16 mouse cellular contexts compared by ENCODE assay signal in genomic region chr2:28545976-28546375, GRCm38 (mm10). TPM values are rescaled to one million over a fixed set of nuclear protein-coding genes. Genes with fewer than 3 reads are reported as not detected.
DNase-seq lines count a peak whose midpoint lies in the region; ATAC-seq lines count a peak whose summit lies in the region.
"Had no signal": no experiment of that assay in that cellular context is flagged by ENCODE, and none has a peak within 500 bp of the region (broad histone marks: within the 10 kb centered on the region; RNA-seq: fewer than 3 reads in every experiment).

No protein-coding gene starts in this region.

- no peaks in the 10 kb centered on the region for H3K9me3 ChIP-seq in hindbrain, embryonic 12.5 days (replicated peaks)
- no peaks in the 10 kb centered on the region for H3K9me3 ChIP-seq in hindbrain, embryonic 10.5 days
- no peaks in the 10 kb centered on the region for H3K9me3 ChIP-seq in hindbrain, embryonic 15.5 days
- H3K9me3 ChIP-seq in heart, embryonic 10.5 days, result no peaks in the 10 kb centered on the region
- H3K9me3 ChIP-seq: midbrain, embryonic 12.5 days had no signal

- no peak overlapping the region for H3K4me2 ChIP-seq in hindbrain, embryonic 12.5 days (replicated peaks)
- H3K4me2 ChIP-seq in hindbrain, embryonic 15.5 days, result no peak overlapping the region
- H3K4me2 ChIP-seq: midbrain, embryonic 12.5 days had no signal

- H3K27me3 ChIP-seq in hindbrain, embryonic 12.5 days, result no peaks in the 10 kb centered on the region
- no peaks in the 10 kb centered on the region for H3K27me3 ChIP-seq in hindbrain, embryonic 10.5 days (ENCODE audit: insufficient read depth, poor library complexity, severe bottlenecking)
- no peaks in the 10 kb centered on the region for H3K27me3 ChIP-seq in hindbrain, embryonic 15.5 days
- peaks cover 5% of the 10 kb centered on the region; the same call in 1 of the 2 replicates for H3K27me3 ChIP-seq in heart, embryonic 10.5 days (ENCODE audit: insufficient read depth, poor library complexity, severe bottlenecking)
- H3K27me3 ChIP-seq: CH12.LX; midbrain, embryonic 12.5 days had no signal

- H3K36me3 ChIP-seq in hindbrain, embryonic 12.5 days, result peaks cover 94% of the 10 kb centered on the region
- H3K36me3 ChIP-seq in hindbrain, embryonic 10.5 days, result peaks cover 97% of the 10 kb centered on the region
- H3K36me3 ChIP-seq in hindbrain, embryonic 15.5 days, result peaks cover 84% of the 10 kb centered on the region
- peaks cover 80% of the 10 kb centered on the region for H3K36me3 ChIP-seq in heart, embryonic 10.5 days

- no peak overlapping the region for H3K4me3 ChIP-seq in hindbrain, embryonic 12.5 days
- H3K4me3 ChIP-seq in hindbrain, embryonic 10.5 days, result no peak overlapping the region
- no peak overlapping the region for H3K4me3 ChIP-seq in hindbrain, embryonic 15.5 days
- H3K4me3 ChIP-seq in heart, embryonic 10.5 days, result no peak overlapping the region
- H3K4me3 ChIP-seq: erythroblast, embryonic 14.5 days; midbrain, embryonic 12.5 days had no signal

- H3K27ac ChIP-seq in hindbrain, embryonic 12.5 days, result peak overlapping the region; percentile 31; the same call in 1 of the 2 replicates
- H3K27ac ChIP-seq in hindbrain, embryonic 10.5 days, result no peak overlapping the region
- peak overlapping the region; percentile 47; the same call in 1 of the 2 replicates for H3K27ac ChIP-seq in hindbrain, embryonic 15.5 days (replicated peaks)
- H3K27ac ChIP-seq in heart, embryonic 10.5 days, result no peak overlapping the region
- H3K27ac ChIP-seq: midbrain, embryonic 12.5 days had no signal

- no peaks in the 10 kb centered on the region; the same call in 1 of the 2 replicates for H3K4me1 ChIP-seq in hindbrain, embryonic 12.5 days
- peaks cover 27% of the 10 kb centered on the region for H3K4me1 ChIP-seq in hindbrain, embryonic 10.5 days (replicated peaks)
- 0 out of 2 replicates have a peak, but pooled peaks cover 5% of the 10 kb centered on the region for H3K4me1 ChIP-seq in hindbrain, embryonic 15.5 days (replicated peaks)
- peaks cover 9% of the 10 kb centered on the region; the same call in 1 of the 2 replicates for H3K4me1 ChIP-seq in heart, embryonic 10.5 days
- H3K4me1 ChIP-seq: midbrain, embryonic 12.5 days had no signal

- H3K9ac ChIP-seq in hindbrain, embryonic 12.5 days, result no peak overlapping the region
- H3K9ac ChIP-seq in hindbrain, embryonic 15.5 days, result no peak overlapping the region
- H3K9ac ChIP-seq: midbrain, embryonic 12.5 days had no signal

- no peak for DNase-seq in hindbrain, embryonic 10.5 days (ENCODE audit: low spot score)
- peak; percentile 58 for DNase-seq in CD4-positive helper T cell, adult 2 months (ENCODE audit: low read depth, low spot score)
- peak; percentile 68 for DNase-seq in cerebellum, adult 8-10 months
- DNase-seq in heart, embryonic 10.5 days (ENCODE audit: low spot score), result no peak
- no peak for DNase-seq in kidney, postnatal 25 days
- DNase-seq: gastrocnemius, postnatal 14 days; kidney, adult 18-20 months; lung, adult 18-20 months had no signal

- no peak for ATAC-seq in hindbrain, embryonic 12.5 days (ENCODE audit: low FRiP score)
- ATAC-seq in hindbrain, embryonic 15.5 days (ENCODE audit: low FRiP score, low read depth), result no peak

RNA-seq across cellular contexts. Expression of gene Cel, which starts 17.2 kb away (rescaled TPM):
- not detected in 2 replicates for polyA plus RNA-seq in hindbrain, embryonic 12.5 days (2016; fragmentation: Nextera tagmentation; extraction: Ambion mirVana)
- not detected in 2 replicates for polyA plus RNA-seq in hindbrain, embryonic 10.5 days (2016; fragmentation: Nextera tagmentation; extraction: Ambion mirVana)
- 0.14 and 0.22 TPM in 2 replicates for polyA plus RNA-seq in hindbrain, embryonic 15.5 days (2015; fragmentation: Nextera tagmentation; extraction: Ambion mirVana)
- polyA plus RNA-seq in heart, embryonic 10.5 days (2016; fragmentation: Nextera tagmentation; extraction: Ambion mirVana), result not detected in 2 replicates
- polyA plus RNA-seq: erythroblast, embryonic 14.5 days; heart, embryonic 14.5 days; limb, embryonic 11.5 days; midbrain, embryonic 12.5 days; neural tube, embryonic 11.5 days had no signal

RNA-seq across cellular contexts. Expression of gene Ralgds, which starts 33.1 kb away (rescaled TPM):
- 96.7 and 108 TPM in 2 replicates for polyA plus RNA-seq in hindbrain, embryonic 12.5 days (2016; fragmentation: Nextera tagmentation; extraction: Ambion mirVana)
- polyA plus RNA-seq in hindbrain, embryonic 10.5 days (2016; fragmentation: Nextera tagmentation; extraction: Ambion mirVana), result 48.5 and 67.5 TPM in 2 replicates
- 90.6 and 93.2 TPM in 2 replicates for polyA plus RNA-seq in hindbrain, embryonic 15.5 days (2015; fragmentation: Nextera tagmentation; extraction: Ambion mirVana)
- 11.6 and 20.5 TPM in 2 replicates for polyA plus RNA-seq in heart, embryonic 10.5 days (2016; fragmentation: Nextera tagmentation; extraction: Ambion mirVana)

RNA-seq across cellular contexts. Expression of gene Gtf3c5, which starts 37.6 kb away (rescaled TPM):
- 50.0 and 50.5 TPM in 2 replicates for polyA plus RNA-seq in hindbrain, embryonic 12.5 days (2016; fragmentation: Nextera tagmentation; extraction: Ambion mirVana)
- polyA plus RNA-seq in hindbrain, embryonic 10.5 days (2016; fragmentation: Nextera tagmentation; extraction: Ambion mirVana), result 59.8 and 61.0 TPM in 2 replicates
- polyA plus RNA-seq in hindbrain, embryonic 15.5 days (2015; fragmentation: Nextera tagmentation; extraction: Ambion mirVana), result 41.6 and 42.8 TPM in 2 replicates
- 37.0 and 45.2 TPM in 2 replicates for polyA plus RNA-seq in heart, embryonic 10.5 days (2016; fragmentation: Nextera tagmentation; extraction: Ambion mirVana)

RNA-seq across cellular contexts. Expression of gene Gm10134, which starts 40.1 kb away (rescaled TPM):
- 1.8 and 2.8 TPM in 2 replicates for polyA plus RNA-seq in hindbrain, embryonic 12.5 days (2016; fragmentation: Nextera tagmentation; extraction: Ambion mirVana)
- polyA plus RNA-seq in hindbrain, embryonic 10.5 days (2016; fragmentation: Nextera tagmentation; extraction: Ambion mirVana), result 0.70 TPM in 1 of 2 replicates, not detected in the other
- 2.6 and 2.7 TPM in 2 replicates for polyA plus RNA-seq in hindbrain, embryonic 15.5 days (2015; fragmentation: Nextera tagmentation; extraction: Ambion mirVana)
- not detected in 2 replicates for polyA plus RNA-seq in heart, embryonic 10.5 days (2016; fragmentation: Nextera tagmentation; extraction: Ambion mirVana)
- polyA plus RNA-seq: erythroblast, embryonic 14.5 days; limb, embryonic 11.5 days; neural tube, embryonic 11.5 days had no signal

RNA-seq across cellular contexts. Expression of gene Gbgt1, which starts 49.3 kb away (rescaled TPM):
- 0.67 and 0.72 TPM in 2 replicates for polyA plus RNA-seq in hindbrain, embryonic 12.5 days (2016; fragmentation: Nextera tagmentation; extraction: Ambion mirVana)
- polyA plus RNA-seq in hindbrain, embryonic 10.5 days (2016; fragmentation: Nextera tagmentation; extraction: Ambion mirVana), result 0.14 TPM in 1 of 2 replicates, not detected in the other
- 1.1 and 2.2 TPM in 2 replicates for polyA plus RNA-seq in hindbrain, embryonic 15.5 days (2015; fragmentation: Nextera tagmentation; extraction: Ambion mirVana)
- 0.13 TPM in 1 of 2 replicates, not detected in the other for polyA plus RNA-seq in heart, embryonic 10.5 days (2016; fragmentation: Nextera tagmentation; extraction: Ambion mirVana)
- polyA plus RNA-seq: erythroblast, embryonic 14.5 days; heart, embryonic 14.5 days; limb, embryonic 11.5 days; neural tube, embryonic 11.5 days had no signal

Comparison
In these comparisons a context has a peak if more than half of its experiments do, and no peak if none do; other contexts are left out.
1. H3K27ac ChIP-seq: peak in hindbrain, embryonic 12.5 days (single experiment) and hindbrain, embryonic 15.5 days (single experiment); none in hindbrain, embryonic 10.5 days (single experiment) and heart, embryonic 10.5 days (single experiment).
2. DNase-seq: peak in CD4-positive helper T cell, adult 2 months (single experiment) and cerebellum, adult 8-10 months (single experiment); none in hindbrain, embryonic 10.5 days (single experiment), heart, embryonic 10.5 days (single experiment) and kidney, postnatal 25 days (0 of 2).